Mouse (Mus musculus) cortical plate, adult 2 months (tissue): Measurements from ENCODE around the gene Pank1. TPM values are rescaled to one million over a fixed set of nuclear protein-coding genes. Genes with fewer than 3 reads are reported as not detected.

Experiments used
- H3K27ac ChIP-seq: fragments of 200-500 bp; 2 replicates; pipeline ENCODE4 v1.5.1; 2012; ENCODE audit warnings: low read length, control low read depth, inconsistent platforms; ENCODE audit not compliant: insufficient read depth
- H3K4me1 ChIP-seq: fragments of 200-500 bp; 2 replicates; pipeline ENCODE4 v1.6.1; 2011; ENCODE audit warnings: low read length; ENCODE audit not compliant: control insufficient read depth, insufficient read depth
- H3K4me3 ChIP-seq: fragments of 200-500 bp; 2 replicates; pipeline ENCODE4 v1.5.1; 2011; ENCODE audit warnings: mild to moderate bottlenecking, low read length, control low read depth; ENCODE audit not compliant: insufficient read depth
- CTCF ChIP-seq: fragments of 200-500 bp; IDR thresholded peaks from 2 replicates; pipeline ENCODE4 v1.5.1; 2011; ENCODE audit warnings: mild to moderate bottlenecking, control low read depth, low read length; ENCODE audit not compliant: insufficient read depth; ENCODE audit errors: extremely low read depth
- POLR2A ChIP-seq: fragments of 200-500 bp; IDR thresholded peaks from 2 replicates; pipeline ENCODE4 v1.6.1; 2011; ENCODE audit warnings: mild to moderate bottlenecking, low read length, control low read depth; ENCODE audit not compliant: insufficient read depth; ENCODE audit errors: extremely low read depth
- polyA plus RNA-seq: library from polyadenylated mRNA; depleted of rRNA; stranded (reverse); fragments of >200 nt; gene quantifications from 2 replicates; pipeline ENCODE4 v1.2.3, GENCODE M21; 2012; rRNA removed

The Pank1 gene
- polyA plus RNA-seq, 1 experiment, result 6.8 TPM

- Histone ChIP-seq H3K4me3 (no peak overlapping the region), H3K4me1 (no peaks in the 10 kb centered on the region), H3K27ac (no peak overlapping the region)
- no peak for TF ChIP-seq POLR2A
- TF ChIP-seq CTCF, result no peak
These were observed 120.5 kb downstream of the Pank1 start for GRCm38 (mm10) chr19:34758754-34759153.

Other genes with a start within 250 kb of the Pank1 start
- gene Ifit1bl2, start 238.7 kb downstream of the Pank1 start, polyA plus RNA-seq, result 0.54 and 0.62 TPM in 2 replicates
- gene Ifit1, start 238.6 kb downstream of the Pank1 start, polyA plus RNA-seq, result 3.3 and 5.3 TPM in 2 replicates
- 1.7 and 2.0 TPM in 2 replicates for gene Slc16a12, start 132.2 kb downstream of the Pank1 start, polyA plus RNA-seq
- gene Kif20b, start 42.9 kb upstream of the Pank1 start, polyA plus RNA-seq, result 0.74 and 0.77 TPM in 2 replicates